Mouse (Mus musculus): ENCODE data around the gene Nt5c1a.

The Nt5c1a gene

DNA sequence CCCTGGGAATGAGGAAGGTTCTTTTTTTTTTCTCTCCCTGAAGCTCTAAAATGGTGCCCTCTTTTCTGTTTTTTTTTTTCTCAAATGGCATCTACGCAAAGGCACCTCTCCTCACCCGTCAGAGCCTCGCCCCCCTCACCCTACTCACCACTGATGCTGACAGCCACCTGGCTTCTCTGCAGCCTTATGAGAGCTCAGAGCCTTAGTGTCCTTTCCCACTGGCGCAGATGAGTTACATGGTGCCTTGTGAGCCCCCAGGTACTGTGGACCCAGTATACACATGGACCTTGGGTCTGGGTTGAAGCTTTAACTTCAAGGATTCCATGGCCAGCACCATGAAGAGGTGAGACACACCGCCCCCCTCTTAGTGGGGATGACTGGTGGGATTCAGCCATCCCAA, 45.3 kb downstream of the Nt5c1a start:
- no peak for DNase-seq (ENCODE audit: inconsistent age in 2 of 2, low spot score in 1 of 2)

DNA sequence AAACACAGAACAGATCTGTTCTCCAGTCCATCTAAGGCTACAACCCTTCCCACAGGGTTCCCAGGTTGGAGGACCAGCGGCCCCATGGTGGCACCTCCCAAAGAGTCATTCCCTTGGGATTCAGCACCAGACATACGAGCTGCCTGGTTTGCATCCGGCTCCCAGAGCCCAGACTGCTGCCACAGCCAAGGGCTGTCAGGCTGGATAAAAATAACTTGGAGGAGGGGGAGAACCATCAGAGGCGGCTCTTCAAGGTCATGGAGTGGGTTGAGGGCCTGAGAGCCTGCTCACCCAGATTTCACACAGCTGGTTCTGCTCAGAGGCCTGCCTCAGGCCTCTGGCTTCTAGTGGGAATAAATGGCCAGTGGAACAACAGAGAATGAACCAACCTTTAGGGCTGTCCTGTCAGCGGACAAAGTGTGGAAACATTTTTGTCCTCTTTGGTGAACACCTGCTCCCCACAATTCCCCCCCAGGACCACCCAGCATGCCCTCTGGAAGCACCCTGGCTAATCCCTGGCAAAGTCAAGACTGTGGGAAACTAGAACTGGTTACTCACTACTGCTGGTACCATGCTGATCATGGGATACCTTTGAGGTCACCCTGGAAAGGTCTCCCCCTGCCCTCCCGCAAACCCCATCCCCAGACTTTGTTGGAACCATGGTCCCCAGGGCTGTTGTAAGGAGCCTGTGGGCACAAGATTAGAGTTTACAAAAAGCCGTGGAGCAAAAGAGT, 46.0 kb downstream of the Nt5c1a start:
- peak in 1 of 2 experiments; percentile 41 for DNase-seq (ENCODE audit: inconsistent age in 2 of 2, low spot score in 1 of 2)

DNA sequence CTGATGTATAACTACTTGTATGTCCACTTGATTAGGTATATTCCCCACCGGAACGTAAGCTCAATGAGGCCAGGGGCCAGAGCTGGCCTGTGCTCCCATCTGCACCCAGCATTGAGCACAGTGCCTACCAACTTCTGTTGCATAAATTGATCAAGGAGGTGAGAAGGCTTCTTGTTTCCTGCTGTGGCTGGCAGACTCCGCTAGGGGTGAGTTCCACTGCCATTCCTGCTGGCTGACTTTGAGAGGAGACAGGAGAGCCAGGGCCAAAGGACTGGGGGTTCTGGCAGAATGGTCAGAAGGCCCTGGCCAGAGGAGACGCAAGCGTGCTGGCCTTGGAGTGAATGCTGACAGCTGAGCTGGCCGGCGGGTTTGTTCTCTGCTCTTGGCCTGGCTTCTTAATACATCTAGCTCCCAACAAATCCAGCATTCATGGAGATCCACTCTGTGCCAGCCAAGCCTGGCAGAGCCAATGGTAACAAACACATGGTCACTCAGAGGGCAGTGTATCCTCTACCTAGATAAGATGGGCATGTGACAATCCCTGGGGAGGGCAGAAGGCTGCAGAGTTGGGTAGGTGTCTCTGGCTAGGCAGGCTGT, 47.8 kb downstream of the Nt5c1a start:
- DNase-seq (ENCODE audit: inconsistent age in 2 of 2, low spot score in 1 of 2) = peak; percentile 89 to 92

DNA sequence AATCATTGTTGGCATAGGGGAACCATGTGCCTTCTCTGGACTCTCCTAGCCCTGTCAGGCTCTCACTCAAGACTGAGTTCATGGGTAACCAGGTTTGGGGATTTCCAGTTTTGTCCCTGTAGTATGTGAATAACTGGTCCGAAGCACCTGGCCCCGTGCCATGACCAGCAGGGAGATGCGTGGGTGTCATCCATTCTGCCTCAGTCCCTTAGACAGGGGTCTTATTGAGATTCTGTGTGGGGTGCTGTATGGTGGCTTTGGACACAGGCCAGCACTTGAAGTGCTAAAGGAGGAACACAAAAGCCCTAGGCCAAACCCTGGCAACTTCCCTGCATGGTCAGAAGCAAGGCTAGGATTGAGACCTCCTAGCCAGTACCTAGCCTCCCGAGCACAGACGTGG, 50.9 kb downstream of the Nt5c1a start:
- DNase-seq (ENCODE audit: inconsistent age in 2 of 2, low spot score in 1 of 2) = peak in 1 of 2 experiments; percentile 44

DNA sequence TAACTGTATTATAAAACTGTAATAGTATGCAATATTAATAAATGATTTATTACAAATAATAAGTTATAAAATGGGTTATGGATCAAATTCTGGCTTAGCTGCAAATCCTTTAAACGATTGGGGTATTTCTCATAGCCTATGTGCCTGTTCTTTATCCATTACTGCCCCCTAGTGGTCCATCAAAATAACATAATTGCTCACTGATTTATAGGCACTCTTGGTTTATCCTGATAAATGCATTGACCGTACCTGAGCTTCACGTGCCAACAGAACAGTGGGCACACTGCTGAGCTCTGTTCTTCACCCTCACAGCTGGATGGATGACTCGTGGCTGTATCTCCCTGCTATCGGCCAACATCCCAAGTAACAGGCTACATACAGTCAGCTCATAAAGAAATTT, 53.3 kb downstream of the Nt5c1a start:
- peak in 1 of 2 experiments; percentile 76 for DNase-seq (ENCODE audit: inconsistent age in 2 of 2, low spot score in 1 of 2)

DNA sequence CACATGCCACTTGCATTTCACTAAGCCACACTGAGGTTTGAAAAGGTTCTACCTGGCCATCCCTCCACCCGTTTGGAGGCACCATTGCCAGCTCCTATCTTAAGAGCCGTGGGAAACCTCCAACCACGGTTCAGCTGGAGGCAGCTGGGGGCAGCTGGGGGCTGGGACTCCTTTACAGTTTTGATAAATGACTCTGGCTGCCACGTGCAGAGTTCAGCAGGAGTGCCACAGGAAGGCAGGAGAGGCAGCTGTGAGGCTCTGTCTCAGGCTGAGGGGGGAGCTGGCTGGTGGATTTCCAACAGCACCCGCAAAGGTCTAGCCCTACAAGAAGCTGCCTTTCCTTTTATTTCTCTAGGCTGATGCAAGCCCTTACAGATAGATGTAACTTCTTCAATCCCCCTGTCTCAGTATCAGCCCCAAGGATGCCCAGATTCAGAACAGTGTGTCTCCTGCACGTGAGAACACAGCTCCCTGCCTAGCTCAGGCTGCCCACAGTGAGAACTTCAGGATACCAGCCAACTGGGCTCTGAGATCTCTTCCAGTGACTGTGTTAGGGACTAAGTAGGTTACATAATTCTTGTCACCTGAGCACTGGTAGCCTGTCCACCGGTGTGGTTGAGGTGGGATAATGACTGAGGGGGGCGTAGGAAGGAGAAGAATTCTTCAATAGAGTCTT, 58.9 kb downstream of the Nt5c1a start:
- DNase-seq (ENCODE audit: inconsistent age in 2 of 2, low spot score in 1 of 2) = peak in 1 of 2 experiments; percentile 50

DNA sequence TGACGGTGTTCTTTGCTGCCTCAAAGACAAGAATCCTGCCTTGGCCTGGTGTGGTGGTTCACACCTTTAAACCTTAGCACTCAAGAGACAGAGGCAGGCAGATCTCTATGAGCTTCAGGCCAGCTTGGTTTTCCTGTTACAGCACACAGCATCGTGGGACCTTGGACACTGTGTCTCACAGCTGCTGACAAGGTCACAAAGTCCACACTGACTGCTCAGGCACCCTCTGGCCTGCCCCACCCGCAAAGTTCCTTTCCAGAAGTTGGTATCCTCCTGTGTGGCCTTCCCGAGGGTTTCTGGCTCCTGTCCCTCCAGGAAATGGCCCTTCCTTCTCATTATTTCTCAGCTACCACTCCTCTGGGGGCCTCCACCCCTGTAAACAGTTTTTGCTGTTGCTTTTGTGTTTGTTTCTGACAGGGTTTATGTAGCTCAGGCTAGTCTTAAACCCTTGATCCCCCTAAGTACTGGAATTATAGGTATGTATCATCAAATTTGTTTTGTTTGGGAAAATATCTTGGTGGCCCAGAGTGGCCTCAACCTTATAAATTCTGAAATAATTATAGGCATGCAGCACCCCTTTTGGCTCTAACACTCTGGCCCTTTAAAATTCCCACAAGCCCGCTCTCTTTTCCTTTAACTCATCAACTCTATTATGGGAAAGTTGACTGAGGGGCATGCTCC, 60.6 kb downstream of the Nt5c1a start, which contains the start of gene Pabpc4:
Gene Pabpc4 (plus strand): TSS at position 631 of the 681 bp plus-strand sequence.
- peak; percentile 46 to 70 for DNase-seq (ENCODE audit: inconsistent age in 2 of 2, low spot score in 1 of 2)

Data from adrenal gland, adult (tissue).